Mouse (Mus musculus) thymus, postnatal 25 days (tissue): ENCODE data around the gene Selenbp1.
"Not testable (repeated sequence)": the region's sequence is repeated elsewhere in the genome, so short reads cannot be mapped to it uniquely, and the experiment has no call there.

ENCODE experiments used
- DNase-seq: peaks from one replicate; pipeline ENCODE4 v3.0.0; 2022

The Selenbp1 gene

DNA sequence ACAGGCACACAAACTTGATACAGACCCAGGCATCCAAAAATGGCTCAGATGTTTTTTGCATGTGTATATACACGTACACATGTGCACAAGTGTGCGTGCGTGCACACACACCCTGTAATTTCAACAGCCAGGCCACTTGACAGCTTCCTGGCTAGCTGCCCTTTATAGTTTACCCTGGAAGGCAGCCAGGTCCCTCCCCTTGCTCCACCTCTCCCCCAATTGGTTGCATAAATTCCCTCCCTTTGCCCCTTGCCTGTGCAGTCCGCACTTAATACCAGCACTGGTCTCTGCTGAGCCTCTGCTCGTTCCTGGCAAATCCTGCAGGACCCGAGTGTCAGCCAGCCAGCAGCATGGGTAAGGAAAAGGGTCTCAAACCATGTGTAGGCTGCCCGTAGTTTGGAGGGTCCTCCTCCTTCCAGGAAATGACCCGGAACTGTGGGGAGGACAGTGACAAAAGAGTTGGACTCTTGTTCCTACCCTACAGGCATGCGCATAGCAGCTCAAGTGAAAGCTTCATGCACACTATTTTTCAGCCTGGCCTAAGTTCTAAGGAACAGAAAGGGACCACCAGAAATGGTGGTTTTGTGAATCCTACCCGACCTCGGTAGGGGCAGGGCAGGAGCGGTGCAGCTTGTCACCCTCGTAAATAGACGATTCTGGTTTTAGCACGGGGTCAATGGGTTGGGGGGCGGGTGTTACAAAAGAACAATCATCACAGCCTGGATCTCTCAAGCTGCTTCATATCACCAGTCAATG is at the start of gene Selenbp1:
Selenbp1 (plus strand) TSS at position 248 of the 756 bp plus-strand sequence.
- no peak for DNase-seq

DNA sequence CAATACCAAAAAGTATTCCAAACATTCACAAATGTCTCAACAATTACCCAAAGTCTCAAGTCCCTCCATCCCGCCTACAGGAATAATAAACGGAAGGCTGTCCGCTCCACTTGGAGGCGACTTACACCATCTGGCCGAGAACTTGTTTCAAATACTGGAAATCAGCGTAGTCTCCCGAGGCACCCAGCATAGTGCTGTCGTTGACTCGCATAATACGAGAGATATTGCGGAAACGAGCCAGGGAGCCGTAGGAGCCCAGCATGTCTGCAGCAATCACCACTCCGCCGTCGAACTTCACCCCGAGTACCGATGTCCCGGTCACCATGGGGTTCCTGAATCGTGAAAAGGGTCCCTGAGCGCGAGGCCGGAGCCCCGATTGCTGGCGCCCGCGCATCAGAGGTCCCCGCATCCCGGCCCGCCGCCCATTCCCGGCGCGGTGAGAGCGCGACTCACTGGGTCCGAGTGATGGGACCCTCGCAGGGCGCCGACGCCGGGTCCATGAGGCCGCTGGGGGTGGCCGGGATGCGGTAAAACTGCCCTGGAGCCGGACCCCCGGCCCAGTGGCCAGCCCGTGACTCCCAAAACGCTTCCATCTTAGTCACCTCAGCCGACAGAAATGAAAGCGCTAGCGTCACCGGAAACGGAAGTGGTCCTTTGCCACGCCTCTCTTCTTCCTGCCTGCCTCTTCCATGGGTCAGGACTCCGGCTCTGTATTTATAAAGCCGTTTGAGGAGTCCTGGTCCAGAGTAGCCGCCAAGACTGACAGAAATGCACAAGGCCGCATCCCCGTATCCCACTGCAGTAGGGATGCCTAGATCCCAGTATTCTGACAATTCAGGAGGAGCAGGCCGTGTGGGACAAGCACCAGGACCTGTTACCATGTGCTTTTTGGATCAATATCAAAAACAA is 46.3 kb upstream of the Selenbp1 start, which contains the start of gene Psmb4:
Psmb4 (minus strand) TSS at position 646 of the 909 bp plus-strand sequence.
- DNase-seq: peak; percentile 82

GRCm38 (mm10) chr3:94888595-94888994 is 44.3 kb upstream of the Selenbp1 start:
- DNase-seq: peak; percentile 26

- no peak for DNase-seq
Measured at GRCm38 (mm10) chr3:94894076-94894475, 38.8 kb upstream of the Selenbp1 start.

DNA sequence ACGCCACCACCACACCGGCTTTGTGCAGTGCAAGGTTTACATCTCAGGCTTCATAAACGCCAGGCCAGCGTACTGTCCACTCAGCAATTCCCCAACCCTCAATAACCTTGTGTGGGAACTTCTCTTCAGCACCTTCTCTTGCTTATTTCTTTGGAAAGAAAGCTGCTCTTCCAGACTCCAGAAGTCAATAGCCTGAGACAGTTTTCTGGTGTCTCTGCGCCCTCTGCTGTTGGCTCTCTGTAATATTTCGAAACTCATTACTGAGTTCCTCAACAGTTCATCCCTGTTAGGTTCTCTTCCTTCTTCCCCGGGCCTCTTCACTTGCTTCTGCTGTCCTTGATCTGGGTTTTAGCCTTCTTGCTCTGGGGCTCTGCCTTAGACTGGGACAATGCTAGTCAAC is 30.1 kb upstream of the Selenbp1 start:
- DNase-seq: peak; percentile 47

- not testable (repeated sequence) for DNase-seq
Measured at GRCm38 (mm10) chr3:94904759-94905158, 28.1 kb upstream of the Selenbp1 start.

DNA sequence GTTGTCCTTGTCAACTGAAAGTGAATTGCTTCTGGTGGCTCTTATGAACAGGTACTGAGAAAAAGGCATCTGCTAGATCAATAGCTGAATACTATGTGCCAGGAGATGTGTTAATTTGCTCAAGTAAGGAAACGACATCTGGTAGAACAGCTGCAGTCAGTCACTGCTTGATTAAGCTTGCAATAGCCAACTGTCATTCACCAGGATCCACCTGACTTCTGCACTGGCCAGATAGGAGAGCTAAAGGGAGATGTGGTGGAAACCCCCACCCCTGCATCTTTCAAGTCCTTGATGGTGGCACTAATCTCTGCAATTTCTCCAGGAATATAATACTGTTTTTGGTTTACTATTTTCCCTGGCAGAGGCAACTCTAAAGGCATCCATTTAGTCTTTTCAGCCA is 26.4 kb upstream of the Selenbp1 start:
- no peak for DNase-seq

GRCm38 (mm10) chr3:94911050-94911693 is 21.7 kb upstream of the Selenbp1 start:
- DNase-seq: no peak

GRCm38 (mm10) chr3:94913801-94914200 is 19.1 kb upstream of the Selenbp1 start:
- DNase-seq: no peak

GRCm38 (mm10) chr3:94915903-94916741 is 16.7 kb upstream of the Selenbp1 start:
- peak; percentile 29 for DNase-seq

- DNase-seq: no peak
Measured at GRCm38 (mm10) chr3:94917816-94918361, 15.0 kb upstream of the Selenbp1 start.

DNA sequence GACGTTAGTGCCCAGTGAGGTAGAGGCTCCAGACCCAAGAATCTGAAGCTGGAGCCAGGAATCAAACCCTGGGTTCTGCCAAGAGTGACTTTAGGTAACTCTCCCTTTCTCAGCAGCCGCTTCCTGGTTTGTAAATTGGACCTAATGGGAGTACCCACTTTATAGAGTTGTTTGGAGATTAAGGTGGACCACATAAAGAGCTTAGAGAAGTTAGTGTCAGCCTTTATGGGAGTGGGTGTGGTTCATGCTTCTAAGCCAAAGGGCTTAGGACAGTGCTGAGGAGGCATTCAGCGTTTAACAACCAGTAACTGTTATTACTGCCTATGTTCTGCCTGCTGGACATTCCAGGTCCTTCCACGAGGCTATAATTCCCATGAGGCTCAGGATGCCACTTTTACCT is 14.0 kb upstream of the Selenbp1 start:
- DNase-seq: no peak

DNA sequence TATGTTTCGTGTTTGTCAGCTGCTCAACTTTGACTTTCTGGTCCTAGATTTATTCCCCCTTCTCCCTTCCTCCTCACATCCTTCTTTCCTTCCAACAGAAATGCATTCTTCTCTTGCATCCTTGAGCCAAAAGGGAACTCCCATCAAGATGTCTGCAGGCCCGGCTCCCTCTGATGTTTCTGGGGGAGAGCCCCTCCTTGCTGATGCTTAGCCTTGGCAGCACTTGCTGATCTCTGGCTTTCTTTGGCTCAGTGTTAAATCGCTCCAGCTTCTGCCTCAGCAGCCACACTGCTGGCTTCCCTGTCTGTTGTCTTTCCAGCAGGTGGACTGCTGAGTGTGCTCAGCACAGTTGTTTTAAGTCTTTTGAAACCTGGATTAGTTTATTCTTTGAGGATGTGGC is 11.8 kb upstream of the Selenbp1 start:
- no peak for DNase-seq

DNA sequence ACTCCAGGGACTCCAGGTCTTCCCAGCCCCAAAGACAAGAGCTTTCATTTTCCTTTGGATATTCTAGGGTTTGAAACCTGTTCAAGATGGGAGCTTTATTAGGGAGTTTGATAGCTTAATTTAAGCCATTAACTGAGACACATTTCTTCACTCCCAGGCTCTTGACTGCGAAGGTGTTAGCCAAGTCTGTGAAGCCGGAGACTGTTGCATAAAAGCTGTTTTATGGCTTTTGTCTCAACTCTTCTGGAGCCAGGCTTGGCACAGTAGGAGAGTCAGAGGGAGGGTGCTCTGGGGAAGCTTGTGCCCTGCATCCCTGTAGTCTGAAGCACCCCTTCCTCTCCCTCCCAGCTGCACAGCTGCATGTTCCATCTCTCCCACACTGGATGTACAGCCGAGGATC is 10.5 kb upstream of the Selenbp1 start:
- no peak for DNase-seq

DNA sequence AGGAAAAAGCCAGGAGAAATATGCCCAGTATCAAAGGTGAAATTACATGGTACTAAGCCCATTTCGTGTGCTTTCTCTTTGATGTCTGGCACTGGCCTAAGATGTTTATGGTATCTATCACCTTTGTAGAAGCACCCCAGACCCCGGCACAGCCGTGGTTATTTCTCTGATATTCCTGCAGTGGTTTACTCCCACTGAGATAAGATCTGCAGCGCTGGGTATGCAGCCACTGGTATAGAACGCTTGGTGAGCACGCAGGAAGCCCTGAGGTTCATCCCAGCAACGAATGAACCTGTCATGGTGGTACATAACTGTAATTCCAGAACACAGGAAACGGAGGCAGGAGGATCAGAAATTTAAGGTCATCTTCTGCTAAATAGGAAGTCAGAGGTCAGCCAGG is 8.2 kb upstream of the Selenbp1 start:
- DNase-seq: no peak

GRCm38 (mm10) chr3:94926301-94926736 is 6.5 kb upstream of the Selenbp1 start:
- not testable (repeated sequence) for DNase-seq

GRCm38 (mm10) chr3:94928979-94929378 is 3.9 kb upstream of the Selenbp1 start:
- DNase-seq: not testable (repeated sequence)

DNA sequence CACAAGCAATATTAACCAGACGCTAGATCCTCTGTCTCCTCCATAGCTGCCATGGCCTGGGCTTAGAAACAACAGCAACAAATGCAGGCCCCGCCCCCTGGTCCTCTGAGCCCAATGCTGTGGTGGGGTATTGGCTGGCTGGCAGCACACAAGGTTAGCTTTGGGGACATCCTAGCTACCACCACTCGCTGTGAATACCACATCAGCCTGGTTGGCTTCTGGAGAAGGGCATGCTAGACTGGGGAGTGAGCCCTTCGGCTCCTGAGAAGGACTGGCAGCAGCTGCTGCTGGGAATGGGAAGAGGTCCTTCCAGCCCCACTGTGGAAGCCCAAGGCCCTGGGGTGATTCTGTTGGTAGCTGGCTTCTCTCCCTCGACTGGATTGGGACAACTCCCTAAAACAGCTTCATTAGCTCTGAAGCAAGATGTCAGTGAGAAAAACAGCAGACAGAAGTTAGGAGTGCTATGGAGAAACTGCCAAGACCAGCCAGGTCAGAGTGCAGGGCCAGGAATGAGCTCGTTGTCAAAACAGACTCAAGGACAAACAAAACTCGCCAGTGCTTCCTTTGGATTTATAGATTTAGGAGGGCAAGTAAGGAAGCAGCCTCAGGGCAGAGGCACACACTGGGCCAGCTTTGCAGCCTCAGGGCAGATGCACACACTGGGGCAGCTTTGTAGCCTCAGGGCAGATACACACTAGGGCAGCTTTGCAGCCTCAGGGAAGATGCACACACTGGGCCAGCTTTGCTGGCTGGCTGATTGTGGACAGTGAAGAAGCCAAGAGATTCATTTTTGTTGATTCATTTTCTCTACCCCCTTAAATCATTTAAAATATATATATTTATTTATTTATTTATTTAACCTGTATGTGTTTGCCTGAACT is 2.2 kb upstream of the Selenbp1 start:
- not testable (repeated sequence) for DNase-seq

- not testable (repeated sequence) for DNase-seq
Measured at GRCm38 (mm10) chr3:94931427-94932082, 1.3 kb upstream of the Selenbp1 start.

- DNase-seq: not testable (repeated sequence)
Measured at GRCm38 (mm10) chr3:94932279-94932678, 577 bp upstream of the Selenbp1 start.
